15 mouse cellular contexts compared by ENCODE assay signal in the genomic region with DNA sequence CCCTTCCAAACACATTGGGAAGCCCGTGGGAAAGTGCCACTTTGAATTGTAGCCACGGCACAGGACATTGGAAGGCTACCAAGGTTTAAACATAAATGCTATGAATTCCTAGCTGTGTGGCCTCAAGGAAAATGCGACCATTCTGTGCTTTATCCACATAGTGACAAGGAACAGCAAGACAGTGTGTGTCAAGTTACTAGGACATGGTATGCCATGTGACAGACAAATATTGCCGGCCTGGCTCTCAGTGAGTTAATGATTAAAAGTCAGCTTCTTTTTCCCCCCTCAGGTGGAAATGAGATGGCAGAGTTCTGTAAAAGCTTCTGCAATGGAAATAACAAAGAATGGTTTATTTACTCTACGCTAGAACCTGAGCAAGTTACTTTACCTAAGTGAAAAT.
"Had no signal": no experiment of that assay in that cellular context is flagged by ENCODE, and none has a peak within 500 bp of the region (broad histone marks: within the 10 kb centered on the region; RNA-seq: fewer than 3 reads in every experiment).

No protein-coding gene starts in this region.

- H3K27me3 ChIP-seq: limb, embryonic 13.5 days; neural tube, embryonic 15.5 days had no signal

- H3K9me3 ChIP-seq: limb, embryonic 13.5 days; midbrain, embryonic 10.5 days; neural tube, embryonic 15.5 days had no signal

- H3K4me3 ChIP-seq: layer of hippocampus, adult 2 months; limb, embryonic 13.5 days; midbrain, embryonic 10.5 days; myocyte; neural tube, embryonic 15.5 days had no signal

- H3K9ac ChIP-seq: limb, embryonic 13.5 days; liver, embryonic 14.5 days; neural tube, embryonic 15.5 days had no signal

- H3K36me3 ChIP-seq: limb, embryonic 13.5 days; midbrain, embryonic 10.5 days; neural tube, embryonic 15.5 days had no signal

- H3K27ac ChIP-seq: layer of hippocampus, adult 2 months; limb, embryonic 13.5 days; liver, embryonic 14.5 days; midbrain, embryonic 10.5 days; neural tube, embryonic 15.5 days had no signal

- ATAC-seq: hindbrain, embryonic 16.5 days; inflammation-experienced regulatory T-cells, adult 6 months; lung, postnatal 0 days had no signal

- DNase-seq: left cerebral cortex, postnatal 4 days; lung, postnatal 4 days; midbrain, embryonic 14.5 days; right cerebral cortex, adult 18-20 months; right cerebral cortex, postnatal 25 days; thymus, postnatal 36 days had no signal

- H3K4me2 ChIP-seq: limb, embryonic 13.5 days; neural tube, embryonic 15.5 days had no signal
